Mouse (Mus musculus): ENCODE results near the gene Cdc27. TPM values are rescaled to one million over a fixed set of nuclear protein-coding genes. Genes with fewer than 3 reads are reported as not detected.
"Not testable (repeated sequence)": the region's sequence is repeated elsewhere in the genome, so short reads cannot be mapped to it uniquely, and the experiment has no call there.

Cdc27 gene
- polyA plus RNA-seq, 1 experiment from 2014 or later = 38.4 TPM

- no peak for ATAC-seq
- no peaks in the 10 kb centered on the region for H3K36me3 ChIP-seq (ENCODE audit: control insufficient read depth, insufficient read depth, low read length)
- no peak overlapping the region for H3K9ac ChIP-seq (ENCODE audit: low read depth, low read length)
- 84% methylated on average over 9 of the region's 9 CpGs for WGBS
- H3K9me3 ChIP-seq (ENCODE audit: control insufficient read depth, low read length) = no peaks in the 10 kb centered on the region; the same call in 1 of the 2 replicates
- H3K4me1 ChIP-seq (ENCODE audit: control insufficient read depth, insufficient read depth, low read depth, low read length) = no peaks in the 10 kb centered on the region
- no peak overlapping the region for H3K4me3 ChIP-seq (ENCODE audit: low read length)
- H3K27me3 ChIP-seq (replicated peaks; ENCODE audit: control insufficient read depth, insufficient read depth, low read length) = no peaks in the 10 kb centered on the region
- H3K27ac ChIP-seq (ENCODE audit: low read depth, low read length) = no peak overlapping the region
- H3K4me2 ChIP-seq (ENCODE audit: low read length) = no peak overlapping the region
Measured at GRCm38 (mm10) chr11:104565172-104565571, 14.8 kb upstream of the Cdc27 start.

- Histone ChIP-seq H3K4me1 (ENCODE audit: control insufficient read depth, insufficient read depth, low read depth, low read length) (no peaks in the 10 kb centered on the region), H3K27ac (ENCODE audit: low read depth, low read length) (no peak overlapping the region), H3K27me3 (replicated peaks; ENCODE audit: control insufficient read depth, insufficient read depth, low read length) (no peaks in the 10 kb centered on the region), H3K9me3 (ENCODE audit: control insufficient read depth, low read length) (no peaks in the 10 kb centered on the region), H3K4me3 (ENCODE audit: low read length) (no peak overlapping the region), H3K9ac (ENCODE audit: low read depth, low read length) (no peak overlapping the region), H3K4me2 (ENCODE audit: low read length) (no peak overlapping the region), H3K36me3 (ENCODE audit: control insufficient read depth, insufficient read depth, low read length) (no peaks in the 10 kb centered on the region)
- WGBS = 52% methylated on average over 1 of the region's 1 CpGs
- ATAC-seq = no peak
Measured at GRCm38 (mm10) chr11:104563496-104563895, 13.1 kb upstream of the Cdc27 start.

- Histone ChIP-seq H3K9me3 (ENCODE audit: control insufficient read depth, low read length) (no peaks in the 10 kb centered on the region), H3K9ac (ENCODE audit: low read depth, low read length) (no peak overlapping the region), H3K4me1 (ENCODE audit: control insufficient read depth, insufficient read depth, low read depth, low read length) (no peaks in the 10 kb centered on the region), H3K36me3 (ENCODE audit: control insufficient read depth, insufficient read depth, low read length) (no peaks in the 10 kb centered on the region), H3K27me3 (replicated peaks; ENCODE audit: control insufficient read depth, insufficient read depth, low read length) (no peaks in the 10 kb centered on the region), H3K27ac (ENCODE audit: low read depth, low read length) (no peak overlapping the region), H3K4me2 (ENCODE audit: low read length) (no peak overlapping the region), H3K4me3 (ENCODE audit: low read length) (no peak overlapping the region)
- WGBS = 77% methylated on average over 2 of the region's 2 CpGs
- ATAC-seq = no peak
Measured at GRCm38 (mm10) chr11:104560971-104561370, 10.6 kb upstream of the Cdc27 start.

GRCm38 (mm10) chr11:104558651-104559403 is 8.4 kb upstream of the Cdc27 start:
- no peaks in the 10 kb centered on the region for H3K36me3 ChIP-seq (ENCODE audit: control insufficient read depth, insufficient read depth, low read length)
- H3K4me2 ChIP-seq (ENCODE audit: low read length) = no peak overlapping the region
- H3K9ac ChIP-seq (ENCODE audit: low read depth, low read length) = no peak overlapping the region
- no peak for ATAC-seq
- H3K27me3 ChIP-seq (replicated peaks; ENCODE audit: control insufficient read depth, insufficient read depth, low read length) = no peaks in the 10 kb centered on the region
- no peak overlapping the region for H3K4me3 ChIP-seq (ENCODE audit: low read length)
- no peaks in the 10 kb centered on the region for H3K9me3 ChIP-seq (ENCODE audit: control insufficient read depth, low read length)
- no peak overlapping the region for H3K27ac ChIP-seq (ENCODE audit: low read depth, low read length)
- H3K4me1 ChIP-seq (ENCODE audit: control insufficient read depth, insufficient read depth, low read depth, low read length) = no peaks in the 10 kb centered on the region
- WGBS = 47% methylated on average over 4 of the region's 4 CpGs

- Histone ChIP-seq H3K4me3 (ENCODE audit: low read length) (no peak overlapping the region), H3K36me3 (ENCODE audit: control insufficient read depth, insufficient read depth, low read length) (no peaks in the 10 kb centered on the region), H3K9ac (ENCODE audit: low read depth, low read length) (no peak overlapping the region), H3K27ac (ENCODE audit: low read depth, low read length) (no peak overlapping the region), H3K9me3 (ENCODE audit: control insufficient read depth, low read length) (no peaks in the 10 kb centered on the region), H3K4me2 (ENCODE audit: low read length) (no peak overlapping the region), H3K4me1 (ENCODE audit: control insufficient read depth, insufficient read depth, low read depth, low read length) (no peaks in the 10 kb centered on the region), H3K27me3 (replicated peaks; ENCODE audit: control insufficient read depth, insufficient read depth, low read length) (no peaks in the 10 kb centered on the region)
- ATAC-seq = no peak
- WGBS = 92% methylated on average over 4 of the region's 4 CpGs
Measured at GRCm38 (mm10) chr11:104558065-104558464, 7.6 kb upstream of the Cdc27 start.

GRCm38 (mm10) chr11:104549438-104550405 is 698 bp downstream of the Cdc27 start:
- peak overlapping the region; percentile 91 for H3K4me3 ChIP-seq (ENCODE audit: low read length)
- peak overlapping the region; percentile 100 for H3K9ac ChIP-seq (ENCODE audit: low read depth, low read length)
- ATAC-seq = peak; percentile 45
- no peaks in the 10 kb centered on the region; the same call in 1 of the 2 replicates for H3K27me3 ChIP-seq (replicated peaks; ENCODE audit: control insufficient read depth, insufficient read depth, low read length)
- H3K4me1 ChIP-seq (ENCODE audit: control insufficient read depth, insufficient read depth, low read depth, low read length) = peaks cover 14% of the 10 kb centered on the region
- H3K4me2 ChIP-seq (ENCODE audit: low read length) = peak overlapping the region; percentile 79
- H3K9me3 ChIP-seq (ENCODE audit: control insufficient read depth, low read length) = no peaks in the 10 kb centered on the region
- H3K36me3 ChIP-seq (ENCODE audit: control insufficient read depth, insufficient read depth, low read length) = no peaks in the 10 kb centered on the region
- peak overlapping the region; percentile 92 for H3K27ac ChIP-seq (ENCODE audit: low read depth, low read length)
- under 1% methylated on average over 45 of the region's 53 CpGs for WGBS

GRCm38 (mm10) chr11:104547502-104547901 is 2.9 kb downstream of the Cdc27 start:
- H3K27me3 ChIP-seq (replicated peaks; ENCODE audit: control insufficient read depth, insufficient read depth, low read length) = no peaks in the 10 kb centered on the region; the same call in 1 of the 2 replicates
- no peaks in the 10 kb centered on the region for H3K36me3 ChIP-seq (ENCODE audit: control insufficient read depth, insufficient read depth, low read length)
- no peak overlapping the region for H3K4me3 ChIP-seq (ENCODE audit: low read length)
- no peak overlapping the region for H3K4me2 ChIP-seq (ENCODE audit: low read length)
- H3K9ac ChIP-seq (ENCODE audit: low read depth, low read length) = no peak overlapping the region
- 96% methylated on average over 3 of the region's 3 CpGs for WGBS
- H3K4me1 ChIP-seq (ENCODE audit: control insufficient read depth, insufficient read depth, low read depth, low read length) = peaks cover 14% of the 10 kb centered on the region
- H3K9me3 ChIP-seq (ENCODE audit: control insufficient read depth, low read length) = no peaks in the 10 kb centered on the region
- H3K27ac ChIP-seq (ENCODE audit: low read depth, low read length) = no peak overlapping the region
- ATAC-seq = no peak

- Histone ChIP-seq H3K9me3 (ENCODE audit: control insufficient read depth, low read length) (no peaks in the 10 kb centered on the region), H3K4me2 (ENCODE audit: low read length) (no peak overlapping the region), H3K27me3 (replicated peaks; ENCODE audit: control insufficient read depth, insufficient read depth, low read length) (no peaks in the 10 kb centered on the region), H3K36me3 (ENCODE audit: control insufficient read depth, insufficient read depth, low read length) (no peaks in the 10 kb centered on the region), H3K9ac (ENCODE audit: low read depth, low read length) (no peak overlapping the region), H3K27ac (ENCODE audit: low read depth, low read length) (no peak overlapping the region), H3K4me1 (ENCODE audit: control insufficient read depth, insufficient read depth, low read depth, low read length) (peaks cover 12% of the 10 kb centered on the region), H3K4me3 (ENCODE audit: low read length) (no peak overlapping the region)
- ATAC-seq = no peak
- WGBS = 87% methylated on average over 2 of the region's 2 CpGs
Measured at GRCm38 (mm10) chr11:104544507-104544906, 5.9 kb downstream of the Cdc27 start.

- ATAC-seq; H3K4me1 ChIP-seq (ENCODE audit: control insufficient read depth, insufficient read depth, low read depth, low read length); H3K36me3 ChIP-seq (ENCODE audit: control insufficient read depth, insufficient read depth, low read length); H3K4me3 ChIP-seq (ENCODE audit: low read length); H3K27ac ChIP-seq (ENCODE audit: low read depth, low read length); H3K4me2 ChIP-seq (ENCODE audit: low read length); H3K9ac ChIP-seq (ENCODE audit: low read depth, low read length); H3K27me3 ChIP-seq (replicated peaks; ENCODE audit: control insufficient read depth, insufficient read depth, low read length); H3K9me3 ChIP-seq (ENCODE audit: control insufficient read depth, low read length): not testable (repeated sequence)
- 90% methylated on average over 2 of the region's 2 CpGs for WGBS
Measured at GRCm38 (mm10) chr11:104543337-104543736, 7.1 kb downstream of the Cdc27 start.

Data from hindbrain, embryonic 16.5 days (tissue).